Mouse (Mus musculus): ENCODE results near the gene Fbxw7. TPM values are rescaled to one million over a fixed set of nuclear protein-coding genes. Genes with fewer than 3 reads are reported as not detected.

Fbxw7 gene
- polyA plus RNA-seq (2014; fragmentation: Illumina TruSeq; extraction: RNeasy Lipid Tissue Mini Kit (QIAGEN cat#74804); ENCODE audit: insufficient read depth, low read depth, low replicate concordance): 7.5 TPM

GRCm38 (mm10) chr3:84814762-84815381, at the start of gene Fbxw7:
Fbxw7 (plus strand) TSS chr3:84815268.

Other genes with a start within 250 kb of the Fbxw7 start
- gene Arfip1, start 232.6 kb upstream of the Fbxw7 start, polyA plus RNA-seq (2014; fragmentation: Illumina TruSeq; extraction: RNeasy Lipid Tissue Mini Kit (QIAGEN cat#74804); ENCODE audit: insufficient read depth, low read depth, low replicate concordance): 34.2 TPM
- gene Tigd4, start 221.7 kb upstream of the Fbxw7 start, polyA plus RNA-seq (2014; fragmentation: Illumina TruSeq; extraction: RNeasy Lipid Tissue Mini Kit (QIAGEN cat#74804); ENCODE audit: insufficient read depth, low read depth, low replicate concordance): not detected
- gene Tmem154, start 149.1 kb upstream of the Fbxw7 start, polyA plus RNA-seq (2014; fragmentation: Illumina TruSeq; extraction: RNeasy Lipid Tissue Mini Kit (QIAGEN cat#74804); ENCODE audit: insufficient read depth, low read depth, low replicate concordance): 7.8 TPM

Data from lung, adult 10 weeks (tissue).